Mouse (Mus musculus): ENCODE data around the gene Gm13420.

GRCm38 (mm10) chr2:29737209-29737925 lies 14.1 kb downstream of the Gm13420 start:
- TF ChIP-seq MYOG (IDR thresholded peaks at IDR 0.05; ENCODE audit: control insufficient read depth, extremely low read depth, insufficient read length) = no peak
- no peak for TF ChIP-seq CTCF (IDR thresholded peaks at IDR 0.05; ENCODE audit: control insufficient read depth, insufficient read depth, insufficient read length)
- TF ChIP-seq MAX (IDR thresholded peaks at IDR 0.05) = no peak
- TF ChIP-seq MYOD1 (IDR thresholded peaks at IDR 0.05; ENCODE audit: control insufficient read depth, insufficient read length, low read depth) = no peak
